Mouse (Mus musculus): ENCODE measurements at regions not wholly inside any gene's neighbourhood (a gene's known extent, or its start where the extent isn't known, plus 50 kb on each side); places are given as distances from the start of the nearest gene placed in this dataset.
"Not testable (repeated sequence)": the region's sequence is repeated elsewhere in the genome, so short reads cannot be mapped to it uniquely, and the experiment has no call there.

DNA sequence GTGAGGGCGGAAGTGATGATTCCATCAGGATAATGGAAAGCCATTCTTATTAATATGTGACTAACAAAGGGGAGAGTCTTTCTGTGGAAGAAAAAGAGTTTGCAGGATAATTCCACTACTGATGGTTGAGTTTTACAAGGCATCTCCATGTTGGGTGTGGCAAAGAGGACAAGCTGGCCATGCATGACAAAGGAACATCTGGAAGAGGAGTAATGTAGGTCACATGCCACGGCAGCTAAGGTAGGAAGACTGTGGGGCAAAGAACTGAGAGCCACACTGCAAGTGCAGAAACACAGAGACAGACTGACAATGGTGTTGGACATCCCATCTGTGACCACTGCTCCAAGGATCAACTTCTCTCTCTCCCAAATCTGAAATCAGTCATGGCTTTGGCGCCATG, 196.4 kb upstream of the Gdi2 start:
- in situ Hi-C loops (cut with MboI, MseI): loop anchor here (5.0 kb wide), 1 partner anchor 66 kb away; no protein-coding TSS in a partner anchor

DNA sequence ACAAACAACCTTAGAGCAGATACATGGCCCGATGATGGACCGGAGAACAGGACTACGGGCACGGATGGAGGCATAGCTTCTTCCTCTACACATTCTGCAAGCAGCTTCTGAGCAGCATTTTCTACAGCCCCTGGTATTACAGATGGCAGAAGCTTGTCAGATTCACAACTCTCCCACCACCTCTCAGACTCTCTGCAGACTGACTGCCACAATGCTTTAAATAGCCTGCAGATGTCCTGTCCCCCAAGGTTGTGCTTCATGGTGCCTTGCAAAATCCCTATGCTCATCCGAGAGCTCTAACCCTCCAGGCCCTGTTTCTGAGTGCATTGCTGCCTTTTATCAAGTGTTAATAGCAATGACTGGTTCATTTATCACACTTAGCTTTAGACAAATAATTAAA, 194.3 kb upstream of the Gdi2 start:
- in situ Hi-C loops (cut with MboI, MseI): loop anchor here (5.0 kb wide), 1 partner anchor 64 kb away; no protein-coding TSS in a partner anchor

DNA sequence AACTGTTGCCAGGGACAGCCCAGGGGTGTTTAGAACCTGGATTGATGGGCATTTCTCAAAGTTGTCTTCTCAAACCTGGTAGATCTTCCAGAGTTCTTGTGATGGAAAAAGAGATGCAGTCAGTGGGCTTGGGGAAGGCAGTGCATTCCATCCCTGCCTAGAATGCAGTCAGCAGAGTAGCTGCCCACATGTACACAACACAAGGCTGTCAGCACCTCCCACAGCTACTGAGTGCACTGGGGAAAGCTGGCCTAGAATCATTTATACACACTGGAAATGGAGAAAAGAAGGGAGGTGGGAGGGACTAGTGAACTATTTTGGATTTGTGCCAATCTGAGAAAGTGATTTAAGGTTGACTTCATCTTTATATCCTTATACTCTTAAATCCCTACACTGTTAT, 183.0 kb upstream of the Gdi2 start:
- in situ Hi-C loops (cut with MboI, MseI): not testable (repeated sequence)

DNA sequence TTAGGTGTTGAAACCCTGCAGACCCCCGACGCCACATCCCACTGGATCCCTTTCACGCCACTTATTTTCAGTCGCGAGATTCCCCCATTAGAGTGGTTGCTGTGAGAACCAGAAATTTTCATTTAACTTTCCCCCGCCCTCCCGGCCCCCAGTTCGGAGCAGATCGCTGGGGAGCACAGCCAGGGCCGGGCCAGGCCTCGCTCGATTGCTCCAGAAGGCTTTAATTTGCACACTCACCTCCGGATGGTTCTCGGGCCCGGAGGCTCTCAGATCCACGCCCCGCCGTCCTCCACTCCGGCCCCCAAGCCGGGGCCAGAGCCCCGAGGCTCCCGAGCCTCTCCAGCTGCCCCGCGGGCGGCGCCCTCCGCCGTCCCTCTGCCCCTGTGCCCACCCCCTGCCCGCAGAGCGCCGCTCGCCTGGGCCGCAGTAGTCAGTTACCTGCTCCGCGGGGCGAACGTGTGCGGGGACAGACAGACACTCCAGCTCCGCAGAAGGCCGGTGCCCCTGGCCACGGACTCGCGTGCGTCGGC, 179.7 kb upstream of the Gdi2 start:
- in situ Hi-C loops (cut with MboI, MseI): no loop called here

DNA sequence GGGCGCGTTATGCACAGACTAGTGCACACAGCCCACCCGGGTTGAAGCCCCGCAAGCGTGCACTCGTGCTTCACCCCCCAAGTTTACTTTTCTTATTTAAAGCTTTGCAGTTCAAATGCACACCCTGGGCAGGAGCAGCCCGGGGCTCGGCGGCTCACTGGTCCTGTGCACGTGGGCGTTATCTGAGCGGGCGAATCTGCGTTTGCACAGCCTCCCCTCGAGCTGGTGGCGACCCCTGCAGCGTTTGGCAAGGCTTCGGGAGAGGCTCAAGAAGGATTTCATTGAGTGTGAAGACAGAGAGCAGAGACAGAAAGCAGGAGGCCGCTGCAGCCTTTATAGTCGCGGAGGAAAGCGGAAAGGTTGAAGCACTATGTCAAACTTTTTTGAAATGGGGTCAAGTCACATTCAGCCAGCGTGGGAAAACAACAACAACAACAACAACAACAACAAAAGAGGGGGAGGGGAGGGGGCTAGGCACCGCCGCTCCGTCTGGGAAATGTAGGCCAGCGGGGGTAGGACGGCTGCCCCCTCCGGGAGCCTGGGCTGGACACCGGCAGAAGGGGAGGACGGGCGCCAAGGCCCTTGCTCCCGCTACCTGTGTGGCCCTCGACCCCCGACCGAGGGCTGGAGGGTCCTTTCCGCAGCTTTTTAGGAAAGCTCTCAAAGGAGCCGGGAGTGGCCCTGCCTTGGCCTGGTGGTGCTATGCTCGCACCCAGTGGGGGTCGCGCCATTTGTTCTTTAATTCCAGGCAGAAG, 178.7 kb upstream of the Gdi2 start:
- in situ Hi-C loops (cut with MboI, MseI): no loop called here

DNA sequence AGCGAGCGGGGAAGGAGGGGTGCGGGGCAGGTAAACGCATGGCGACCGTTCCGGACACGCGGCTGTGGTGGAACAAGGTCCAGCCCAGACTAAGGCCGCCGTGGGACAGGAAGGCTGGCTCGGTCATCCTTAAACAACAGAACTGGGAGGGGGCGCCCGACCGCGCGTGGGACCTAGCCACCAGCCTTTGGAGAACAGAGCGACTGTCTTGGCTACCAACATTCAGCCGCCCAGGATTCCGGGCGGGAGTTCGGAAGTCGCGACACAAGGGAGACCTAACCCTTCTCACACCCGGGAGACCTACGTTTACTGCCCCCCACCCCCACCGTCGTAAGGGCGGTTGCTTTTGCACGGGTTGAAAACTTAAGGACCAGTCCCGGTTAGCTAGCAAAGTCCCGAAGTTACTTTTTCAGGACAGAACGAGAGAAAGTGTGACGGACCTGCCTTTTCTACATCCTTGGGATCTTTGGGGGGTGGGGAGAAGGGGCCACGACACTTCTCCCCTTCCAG, 178.1 kb upstream of the Gdi2 start:
- in situ Hi-C loops (cut with MboI, MseI): not testable (repeated sequence)

DNA sequence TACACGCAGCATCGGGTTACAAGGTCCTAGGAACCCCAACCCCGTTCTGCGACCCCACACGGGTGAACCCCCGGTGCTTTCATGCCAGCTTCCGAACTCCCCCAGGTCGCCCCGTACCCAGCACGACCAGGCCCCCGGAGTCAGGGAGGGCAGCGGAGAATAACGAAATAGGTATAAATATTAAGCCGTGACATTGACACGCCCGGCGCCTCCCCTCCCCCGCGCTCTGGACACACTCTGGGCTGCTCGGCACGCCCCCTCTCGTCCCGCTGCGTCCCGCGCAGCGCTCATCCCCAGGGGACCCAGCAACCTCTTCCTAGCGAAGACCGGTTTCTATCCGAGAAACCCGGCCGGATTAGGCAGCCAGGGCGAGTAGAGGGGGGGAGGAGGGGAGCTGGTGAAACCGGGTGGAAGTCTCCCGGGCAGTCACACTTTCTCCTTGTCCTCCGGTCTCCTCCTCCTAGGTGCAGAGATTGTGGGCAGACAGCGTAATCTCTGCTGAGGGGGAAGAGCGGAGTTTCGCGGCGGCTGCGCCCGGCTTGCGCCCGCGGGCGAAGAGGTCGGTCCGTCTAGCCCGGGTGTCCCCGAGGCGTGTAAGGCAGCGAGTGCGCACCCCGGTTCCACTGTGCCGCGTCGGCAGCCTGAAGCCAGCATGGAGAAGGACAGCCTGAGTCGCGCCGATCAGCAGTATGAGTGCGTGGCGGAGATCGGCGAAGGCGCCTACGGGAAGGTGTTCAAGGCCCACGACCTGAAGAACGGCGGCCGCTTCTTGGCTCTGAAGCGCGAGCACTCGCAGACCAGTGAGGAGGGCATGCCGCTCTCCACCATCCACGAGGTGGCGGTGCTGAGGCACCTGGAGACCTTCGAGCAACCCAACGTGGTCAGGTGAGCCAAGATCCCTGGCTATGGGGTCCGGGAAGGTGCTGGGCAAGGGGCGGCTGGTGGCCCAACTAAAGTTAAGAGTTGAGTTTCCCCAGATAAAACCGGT, 177.1 kb upstream of the Gdi2 start:
- in situ Hi-C loops (cut with MboI, MseI): no loop called here

DNA sequence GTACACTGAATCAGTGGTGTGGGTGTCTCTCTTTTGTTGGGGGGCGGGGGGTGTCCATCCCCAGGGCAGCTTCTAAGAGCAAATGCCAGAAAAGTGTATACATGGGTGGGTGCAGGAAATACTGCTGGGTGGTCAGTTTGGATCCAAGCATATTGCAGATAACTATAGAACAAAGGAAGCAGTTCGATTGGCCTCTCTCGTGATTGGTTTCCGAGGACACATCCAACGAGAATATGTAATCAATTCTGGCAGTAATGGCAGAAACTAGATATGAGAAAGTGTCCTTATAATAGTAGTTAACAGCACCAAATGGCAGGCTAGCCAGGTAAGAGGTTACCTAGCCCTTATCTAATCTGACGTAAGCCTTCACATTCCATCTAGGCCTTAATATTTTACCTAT, 165.2 kb upstream of the Gdi2 start:
- in situ Hi-C loops (cut with MboI, MseI): no loop called here

DNA sequence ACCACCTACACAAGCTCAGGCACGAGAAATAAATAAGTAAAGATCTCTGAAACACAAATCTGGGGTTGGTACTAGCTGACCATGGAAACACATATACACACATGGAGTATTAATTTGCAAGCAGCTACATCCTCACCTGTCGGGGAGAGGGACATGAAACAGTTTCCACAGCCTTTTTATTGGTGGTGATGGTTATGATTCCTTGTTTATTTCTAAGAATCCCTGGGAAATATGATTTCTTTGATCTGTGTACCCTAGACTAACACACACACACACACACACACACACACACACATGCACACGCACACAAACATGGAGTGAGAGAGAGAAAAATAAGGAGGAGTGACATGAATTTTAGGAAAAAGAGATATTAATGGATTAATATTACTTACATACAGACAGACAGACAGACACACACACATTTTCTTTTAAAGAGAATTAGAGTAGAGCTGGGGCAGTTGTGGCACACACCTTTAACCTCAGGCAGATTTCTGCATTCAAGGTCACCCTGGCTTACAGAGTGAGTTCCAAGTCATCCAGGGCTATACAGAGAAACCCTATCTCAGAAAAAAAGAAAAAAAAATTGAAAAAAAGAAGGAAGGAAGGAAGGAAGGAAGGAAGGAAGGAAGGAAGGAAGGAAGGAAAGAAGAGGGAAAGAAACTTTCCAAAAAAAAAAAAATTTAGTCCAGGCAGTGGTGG, 164.2 kb upstream of the Gdi2 start:
- in situ Hi-C loops (cut with MboI, MseI): not testable (repeated sequence)

DNA sequence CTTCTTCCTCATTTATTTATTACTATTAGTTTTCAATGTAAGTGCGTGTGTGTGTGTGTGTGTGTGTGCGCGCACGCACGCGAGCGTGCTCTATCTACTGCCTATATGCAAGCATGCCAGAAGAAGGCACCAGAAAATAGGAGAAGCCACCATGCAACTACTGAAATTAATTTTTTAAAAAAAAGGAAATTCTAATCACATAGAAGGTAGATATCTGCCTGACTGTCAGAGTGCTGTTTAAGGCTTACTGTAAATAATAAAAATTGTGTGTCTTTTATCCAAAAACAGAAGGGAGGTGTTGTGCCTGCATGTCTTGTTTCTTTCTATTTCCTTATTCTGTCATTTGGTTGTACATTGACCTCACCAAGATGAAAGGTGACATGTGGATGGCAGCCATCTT, 163.1 kb upstream of the Gdi2 start:
- in situ Hi-C loops (cut with MboI, MseI): no loop called here

DNA sequence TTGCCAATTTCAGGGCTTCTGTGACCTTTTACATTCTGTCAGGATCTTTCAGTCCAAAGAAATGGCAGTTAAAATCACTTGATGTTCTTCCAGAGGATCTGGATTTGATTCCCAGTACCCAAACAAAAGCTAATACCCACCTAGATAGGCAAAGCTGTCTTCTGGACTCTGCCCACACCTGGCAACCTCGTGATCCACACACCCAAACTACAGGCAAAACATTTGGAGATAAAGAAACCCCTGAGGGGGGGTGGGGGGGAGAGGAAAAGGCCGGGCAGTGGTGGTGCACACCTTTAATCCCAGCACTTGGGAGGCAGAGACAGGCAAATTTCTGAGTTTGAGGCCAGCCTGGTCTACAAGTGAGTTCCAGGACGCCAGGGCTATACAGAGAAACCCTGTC, 160.1 kb upstream of the Gdi2 start:
- in situ Hi-C loops (cut with MboI, MseI): not testable (repeated sequence)

DNA sequence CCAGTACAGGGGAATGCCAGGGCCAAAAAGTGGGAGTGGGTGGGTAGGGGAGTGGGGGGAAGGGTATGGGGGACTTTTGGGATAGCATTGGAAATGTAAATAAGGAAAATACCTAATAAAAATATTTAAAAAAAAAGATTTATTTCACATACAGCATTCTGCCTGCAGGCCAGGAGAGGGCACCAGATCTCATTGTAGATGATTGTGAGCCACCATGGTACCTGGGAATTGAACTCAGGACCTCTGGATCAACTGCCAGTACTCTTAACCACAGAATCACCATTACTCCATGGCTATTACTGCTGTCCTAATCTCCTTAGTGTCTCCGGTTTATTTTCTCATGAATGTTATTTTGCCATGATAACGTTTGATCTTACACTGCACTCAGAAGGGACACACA, 132.1 kb upstream of the Gdi2 start:
- in situ Hi-C loops (cut with MboI, MseI): loop anchor here (5.0 to 25.0 kb wide), 3 partner anchors 63 to 278 kb away; partner anchors contain the start of gene Gdi2

DNA sequence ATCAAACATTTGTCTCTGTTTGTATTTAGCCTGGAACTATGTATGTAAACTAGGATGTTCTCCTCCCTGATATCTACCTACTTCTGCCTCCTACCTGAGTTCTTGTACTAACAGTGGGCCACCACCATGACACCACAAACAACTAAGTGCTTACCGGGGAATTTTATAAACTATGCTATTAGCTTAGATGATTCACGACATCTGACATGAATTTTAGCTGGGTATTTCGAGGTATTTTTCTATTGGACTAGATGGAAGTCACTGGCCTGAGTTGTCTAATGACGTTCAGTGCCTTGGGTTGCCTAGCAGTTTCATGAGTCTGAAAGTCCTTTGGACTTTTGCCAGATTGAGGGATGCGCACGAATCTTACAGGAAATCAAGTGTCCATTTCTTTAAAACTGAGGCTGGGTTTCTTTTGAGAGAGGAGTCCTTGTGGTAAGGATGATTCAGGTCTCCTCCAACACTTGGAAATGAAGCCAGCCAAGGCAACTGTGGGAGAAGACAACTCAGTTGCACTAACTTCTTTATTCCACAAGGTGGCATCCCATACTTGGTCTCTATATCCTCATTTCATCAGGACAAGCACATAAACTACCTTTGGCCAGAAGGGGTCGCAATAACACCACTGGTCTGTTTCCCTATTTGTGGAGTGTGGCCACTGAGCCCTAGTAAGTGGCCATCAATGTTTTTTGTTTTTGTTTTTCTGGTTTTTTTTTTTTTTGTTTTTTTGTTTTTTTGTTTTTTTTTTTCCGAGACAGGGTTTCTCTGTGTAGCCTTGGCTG, 131.4 kb upstream of the Gdi2 start:
- in situ Hi-C loops (cut with MboI, MseI): loop anchor here (5.0 to 25.0 kb wide), 3 partner anchors 64 to 279 kb away; partner anchors contain the start of gene Gdi2

DNA sequence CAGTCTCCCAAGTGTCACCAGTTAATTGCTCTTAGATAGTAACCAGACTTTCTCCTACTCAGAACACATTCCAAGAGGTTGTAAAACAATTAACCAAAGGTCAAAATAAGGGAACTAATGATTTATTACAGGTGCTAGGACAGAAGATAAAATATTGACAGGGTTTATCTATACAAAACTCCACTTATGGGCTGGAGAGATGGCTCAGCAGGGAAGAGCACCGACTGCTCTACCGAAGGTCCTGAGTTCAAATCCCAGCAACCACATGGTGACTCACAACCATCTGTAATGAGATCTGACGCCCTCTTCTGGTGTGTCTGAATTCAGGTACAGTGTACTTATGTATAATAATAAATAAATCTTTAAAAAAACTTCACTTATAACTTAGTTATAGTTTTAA, 127.6 kb upstream of the Gdi2 start:
- in situ Hi-C loops (cut with MboI, MseI): loop anchor here (25.0 kb wide), 1 partner anchor 127 kb away; the partner anchor contains the start of gene Gdi2

DNA sequence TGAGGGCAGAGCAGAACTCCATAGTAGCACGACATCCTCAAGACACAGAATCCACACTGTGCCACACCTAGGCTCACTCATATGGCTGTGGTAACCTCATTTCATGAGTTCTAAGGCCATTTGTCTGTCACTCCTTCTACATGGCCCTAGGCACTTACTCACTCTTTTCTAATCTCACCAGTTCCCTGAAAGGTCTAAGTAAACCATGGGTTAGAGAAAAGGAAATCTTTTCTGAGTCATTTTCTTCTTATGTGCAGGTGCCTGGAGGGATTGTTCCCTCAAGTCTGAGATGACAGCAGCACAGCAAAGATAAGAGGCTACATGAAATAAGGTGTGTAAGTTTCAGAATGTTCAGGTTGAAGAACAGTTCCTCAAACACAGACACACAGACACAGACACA, 120.8 kb upstream of the Gdi2 start:
- in situ Hi-C loops (cut with MboI, MseI): loop anchor here (25.0 kb wide), 1 partner anchor 120 kb away; the partner anchor contains the start of gene Gdi2

DNA sequence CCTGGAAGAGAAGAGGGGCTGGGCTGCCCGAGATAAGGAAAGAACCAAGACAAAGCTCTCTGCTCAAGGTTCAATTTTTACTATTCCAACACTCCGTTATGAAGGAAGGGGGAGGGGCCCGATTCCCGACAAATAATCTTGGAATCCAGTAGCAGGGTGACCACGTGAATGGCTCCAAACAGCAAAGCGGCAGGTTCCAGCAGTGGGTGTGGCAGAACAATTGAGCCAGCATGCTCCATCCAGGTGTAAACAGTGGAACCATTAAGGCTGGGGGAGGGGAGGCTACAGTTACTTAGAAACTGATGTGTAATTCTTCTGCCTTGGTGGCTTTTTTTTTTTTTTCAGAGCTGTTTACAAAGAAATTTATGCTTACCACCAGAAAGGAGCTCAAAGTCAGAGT, 82.5 kb upstream of the Gdi2 start:
- in situ Hi-C loops (cut with MboI, MseI): not testable (repeated sequence)

DNA sequence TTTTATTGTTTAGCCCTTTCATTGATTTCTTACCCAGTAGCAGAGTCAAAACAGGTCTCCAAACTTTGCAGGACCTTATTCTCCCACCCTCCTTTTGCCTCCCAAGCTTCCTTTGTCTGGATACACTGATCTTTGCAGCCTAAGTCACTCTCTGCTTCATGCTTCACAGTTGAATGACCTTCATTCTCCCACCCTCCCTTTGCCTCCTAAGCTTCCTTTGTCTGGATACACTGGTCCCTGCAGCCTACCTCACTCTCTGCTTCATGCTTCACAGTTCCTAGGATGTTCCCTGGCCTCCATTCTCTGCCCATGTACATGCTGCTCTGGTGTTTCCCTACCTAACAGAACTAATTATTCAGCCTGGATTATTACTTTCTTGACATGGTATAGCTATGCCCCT, 61.0 kb upstream of the Gdi2 start:
- in situ Hi-C loops (cut with MboI, MseI): no loop called here

DNA sequence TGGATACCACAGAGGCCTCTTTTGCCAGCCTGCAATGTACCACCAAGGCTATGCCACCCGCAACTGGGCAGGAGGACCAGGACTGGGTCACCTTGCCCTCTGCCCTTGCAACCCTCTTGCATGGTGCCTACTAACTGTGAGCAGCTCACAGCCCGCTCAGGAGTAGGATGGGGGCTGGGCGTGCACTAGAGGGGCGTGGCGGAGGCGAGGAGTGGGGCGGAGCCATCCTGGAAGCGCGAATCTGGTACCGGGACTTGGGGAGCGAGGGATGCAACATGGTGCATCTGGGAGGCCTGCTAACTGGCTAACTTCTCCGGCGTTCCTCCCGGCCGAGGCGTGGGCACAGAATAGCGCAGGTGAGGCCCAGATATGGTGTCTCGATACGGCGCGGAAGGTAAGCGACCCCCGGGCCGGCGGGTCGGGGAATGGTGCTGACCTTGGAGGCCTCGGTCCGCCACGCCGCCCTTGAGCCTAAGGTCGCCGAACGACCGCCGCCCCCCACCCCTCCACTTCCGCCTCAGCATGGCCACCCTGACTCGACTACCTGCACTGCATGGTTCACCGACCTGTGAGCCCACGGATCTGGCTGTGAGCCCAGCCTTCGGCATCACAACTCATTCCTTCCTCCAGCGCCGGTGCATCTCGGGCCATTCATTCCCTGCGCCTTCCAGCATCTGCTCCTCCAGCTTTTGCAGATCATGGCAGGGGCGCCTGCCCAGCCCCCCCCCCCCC, 59.7 kb upstream of the Gdi2 start:
- in situ Hi-C loops (cut with MboI, MseI): no loop called here
